Mouse (Mus musculus) midbrain, embryonic 10.5 days (tissue): ENCODE data around the gene Mipol1. TPM values are rescaled to one million over a fixed set of nuclear protein-coding genes. Genes with fewer than 3 reads are reported as not detected.

Source experiments
- DNase-seq: peaks from one replicate; pipeline ENCODE4 v3.0.0-alpha.2; 2017; ENCODE audit warnings: low spot score
- H3K27ac ChIP-seq: fragments of 300-500 bp; sonication (generic); replicated peaks from 2 replicates; pipeline ENCODE4 v1.5.1; 2016; ENCODE audit warnings: mild to moderate bottlenecking
- H3K27me3 ChIP-seq: fragments of 300-500 bp; sonication (generic); 2 replicates; pipeline ENCODE4 v1.6.1; 2016; ENCODE audit warnings: low read depth, mild to moderate bottlenecking; ENCODE audit not compliant: poor library complexity, severe bottlenecking
- H3K36me3 ChIP-seq: fragments of 300-500 bp; sonication (generic); 2 replicates; pipeline ENCODE4 v1.6.1; 2016; ENCODE audit warnings: mild to moderate bottlenecking, moderate library complexity
- H3K4me1 ChIP-seq: fragments of 300-500 bp; sonication (generic); 2 replicates; pipeline ENCODE4 v1.6.1; 2016
- H3K4me3 ChIP-seq: fragments of 300-500 bp; sonication (generic); 2 replicates; pipeline ENCODE4 v1.5.1; 2016; ENCODE audit warnings: mild to moderate bottlenecking, moderate library complexity
- H3K9me3 ChIP-seq: fragments of 300-500 bp; sonication (generic); replicated peaks from 2 replicates; pipeline ENCODE4 v1.6.1; 2016; ENCODE audit warnings: mild to moderate bottlenecking
- WGBS: fragments of 180-500 bp; shearing (Covaris S2); methylation state at CpG from one replicate; pipeline ENCODE4 v1.1.7; 2016; 5-methylcytosine and 5-hydroxymethylcytosine counted together
- polyA plus RNA-seq: library from polyadenylated mRNA; unstranded; fragments of >200 nt; fragmentation: Nextera tagmentation; extraction: Ambion mirVana; gene quantifications from 2 replicates; pipeline ENCODE4 v1.2.1, GENCODE M21; 2016

Gene Mipol1
- polyA plus RNA-seq, 1 experiment from 2014 or later, result 8.9 TPM

GRCm38 (mm10) chr12:57511560-57511959 lies 281.3 kb downstream of the Mipol1 start:
- peaks cover 28% of the 10 kb centered on the region for H3K4me1 ChIP-seq
- H3K27ac ChIP-seq, result no peak overlapping the region
- H3K36me3 ChIP-seq, result no peaks in the 10 kb centered on the region
- H3K27me3 ChIP-seq, result peaks cover 3% of the 10 kb centered on the region; the same call in 1 of the 2 replicates
- 93% methylated on average over 5 of the region's 5 CpGs for WGBS
- DNase-seq, result no peak
- H3K4me3 ChIP-seq, result no peak overlapping the region
- H3K9me3 ChIP-seq, result no peaks in the 10 kb centered on the region

GRCm38 (mm10) chr12:57514552-57514951 lies 284.3 kb downstream of the Mipol1 start:
- Histone ChIP-seq H3K27ac (no peak overlapping the region), H3K4me1 (peaks cover 13% of the 10 kb centered on the region), H3K4me3 (no peak overlapping the region), H3K9me3 (no peaks in the 10 kb centered on the region), H3K27me3 (0 out of 2 replicates have a peak, but pooled peaks cover 7% of the 10 kb centered on the region), H3K36me3 (no peaks in the 10 kb centered on the region)
- no peak for DNase-seq
- WGBS, result 57% methylated on average over 1 of the region's 1 CpGs

GRCm38 (mm10) chr12:57515702-57516377 lies 285.6 kb downstream of the Mipol1 start:
- Histone ChIP-seq H3K4me3 (no peak overlapping the region), H3K9me3 (no peaks in the 10 kb centered on the region), H3K27me3 (0 out of 2 replicates have a peak, but pooled peaks cover 16% of the 10 kb centered on the region), H3K27ac (no peak overlapping the region), H3K36me3 (no peaks in the 10 kb centered on the region), H3K4me1 (peaks cover 8% of the 10 kb centered on the region; the same call in 1 of the 2 replicates)
- WGBS, result 47% methylated on average over 12 of the region's 12 CpGs
- DNase-seq, result no peak

- DNase-seq, result no peak
- Histone ChIP-seq H3K9me3 (no peaks in the 10 kb centered on the region), H3K4me3 (no peak overlapping the region), H3K27ac (no peak overlapping the region), H3K27me3 (peaks cover 92% of the 10 kb centered on the region), H3K36me3 (no peaks in the 10 kb centered on the region), H3K4me1 (peaks cover 16% of the 10 kb centered on the region)
- WGBS, result 88% methylated on average over 4 of the region's 4 CpGs
Observed at GRCm38 (mm10) chr12:57528335-57528734, 298.1 kb downstream of the Mipol1 start.

GRCm38 (mm10) chr12:57530474-57530873 lies 300.2 kb downstream of the Mipol1 start:
- H3K36me3 ChIP-seq, result no peaks in the 10 kb centered on the region
- WGBS, result 8% methylated on average over 9 of the region's 9 CpGs
- DNase-seq, result peak; percentile 58
- H3K27ac ChIP-seq, result peak overlapping the region; percentile 79
- H3K4me1 ChIP-seq, result peaks cover 33% of the 10 kb centered on the region
- H3K4me3 ChIP-seq, result peak overlapping the region; percentile 19
- H3K27me3 ChIP-seq, result peaks cover 98% of the 10 kb centered on the region
- no peaks in the 10 kb centered on the region for H3K9me3 ChIP-seq

- Histone ChIP-seq H3K4me3 (peak overlapping the region; percentile 50), H3K9me3 (no peaks in the 10 kb centered on the region), H3K27ac (peak overlapping the region; percentile 90), H3K36me3 (no peaks in the 10 kb centered on the region), H3K27me3 (peaks cover 100% of the 10 kb centered on the region), H3K4me1 (peaks cover 69% of the 10 kb centered on the region)
- no peak for DNase-seq
- 1% methylated on average over 5 of the region's 6 CpGs for WGBS
Observed at GRCm38 (mm10) chr12:57534517-57534878, 304.3 kb downstream of the Mipol1 start.

- Histone ChIP-seq H3K27me3 (peaks cover 100% of the 10 kb centered on the region), H3K4me3 (peak overlapping the region; percentile 50), H3K27ac (peak overlapping the region; percentile 90), H3K9me3 (no peaks in the 10 kb centered on the region), H3K4me1 (peaks cover 69% of the 10 kb centered on the region), H3K36me3 (no peaks in the 10 kb centered on the region)
- under 1% methylated on average over 39 of the region's 39 CpGs for WGBS
- DNase-seq, result peak; percentile 78
Observed at GRCm38 (mm10) chr12:57534879-57535611, 304.8 kb downstream of the Mipol1 start.

GRCm38 (mm10) chr12:57536056-57536908 lies 306.1 kb downstream of the Mipol1 start:
- peak overlapping the region; percentile 90 for H3K27ac ChIP-seq
- peak; percentile 57 for DNase-seq
- WGBS, result 2% methylated on average over 25 of the region's 25 CpGs

GRCm38 (mm10) chr12:57536909-57537670 lies 306.9 kb downstream of the Mipol1 start:
- Histone ChIP-seq H3K36me3 (no peaks in the 10 kb centered on the region), H3K9me3 (no peaks in the 10 kb centered on the region), H3K27me3 (peaks cover 100% of the 10 kb centered on the region), H3K4me1 (peaks cover 63% of the 10 kb centered on the region), H3K27ac (peak overlapping the region; percentile 90), H3K4me3 (peak overlapping the region; percentile 50)
- 2% methylated on average over 11 of the region's 11 CpGs for WGBS
- DNase-seq, result no peak

More at GRCm38 (mm10) chr12:57536056-57536908, 306.1 kb downstream of the Mipol1 start:
- Histone ChIP-seq H3K9me3 (no peaks in the 10 kb centered on the region), H3K27me3 (peaks cover 100% of the 10 kb centered on the region), H3K4me1 (peaks cover 60% of the 10 kb centered on the region), H3K36me3 (no peaks in the 10 kb centered on the region), H3K4me3 (peak overlapping the region; percentile 50)

GRCm38 (mm10) chr12:57537791-57538587 lies 307.8 kb downstream of the Mipol1 start:
- no peak for DNase-seq
- peak overlapping the region; percentile 73 for H3K4me3 ChIP-seq
- no peaks in the 10 kb centered on the region; the same call in none of the 2 replicates for H3K36me3 ChIP-seq
- H3K27me3 ChIP-seq, result peaks cover 100% of the 10 kb centered on the region
- under 1% methylated on average over 21 of the region's 21 CpGs for WGBS
- H3K4me1 ChIP-seq, result peaks cover 72% of the 10 kb centered on the region
- H3K27ac ChIP-seq, result peak overlapping the region; percentile 90
- no peaks in the 10 kb centered on the region for H3K9me3 ChIP-seq
